Mouse (Mus musculus): ENCODE measurements around the gene Mrps24.

DNA sequence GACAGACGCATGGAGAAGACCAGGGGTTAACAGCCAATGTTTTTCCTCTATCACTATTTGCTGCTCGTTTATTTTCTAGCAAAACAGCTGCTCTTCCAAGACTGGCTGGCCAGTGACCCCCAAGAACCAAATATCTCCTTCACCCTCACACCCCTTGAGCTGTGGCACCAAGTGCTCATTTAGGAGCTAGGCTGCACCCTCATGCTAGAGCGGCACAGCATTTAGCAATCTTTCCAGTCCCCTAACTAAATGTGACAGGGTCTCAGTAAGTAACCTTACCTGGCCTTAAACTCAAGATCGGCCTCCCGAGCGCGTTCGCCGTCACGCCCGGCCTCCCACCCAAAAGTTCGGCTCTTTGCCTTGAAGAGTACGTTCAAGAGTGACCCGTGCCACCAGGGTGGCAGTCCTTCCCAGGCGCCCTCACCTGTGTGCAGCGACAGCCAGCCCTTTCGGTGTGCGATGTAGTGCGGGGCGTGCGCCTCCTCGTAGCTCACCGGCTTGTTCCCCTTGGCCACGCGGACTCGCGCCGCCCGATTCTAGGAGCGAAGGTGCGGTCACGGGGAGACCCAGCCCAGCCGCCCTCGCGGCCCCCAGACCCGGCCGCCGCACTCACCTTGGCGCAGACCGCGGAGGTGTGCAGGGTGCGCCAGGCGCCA lies 8.5 kb downstream of the Mrps24 start:
- TF ChIP-seq POLR2A (IDR thresholded peaks at IDR 0.05; ENCODE audit: insufficient read length, low read depth) (no peak), TCF3 (IDR thresholded peaks at IDR 0.05; ENCODE audit: insufficient read length, low read depth) (no peak), CEBPB (IDR thresholded peaks at IDR 0.05; ENCODE audit: insufficient read depth, poor library complexity, severe bottlenecking) (no peak), USF1 (IDR thresholded peaks at IDR 0.05; ENCODE audit: low read depth) (no peak), MYOD1 (IDR thresholded peaks at IDR 0.05; ENCODE audit: control insufficient read depth in 1 of 3, insufficient read length in 2 of 3, low read depth in 2 of 3) (no peak)

Data from myocyte (in vitro differentiated cells).